Mouse (Mus musculus) intestine, postnatal 0 days (tissue): ENCODE results near the gene Slc25a13. TPM values are rescaled to one million over a fixed set of nuclear protein-coding genes. Genes with fewer than 3 reads are reported as not detected.

Source experiments
- ATAC-seq: fragments of 200-750 bp; cut with Nextera tagmentation; 2 replicates; pipeline ENCODE4 v1.8.0; 2017; ENCODE audit warnings: mild to moderate bottlenecking, moderate TSS enrichment, moderate library complexity
- H3K27ac ChIP-seq: fragments of 300-500 bp; sonication (generic); 2 replicates; pipeline ENCODE4 v1.5.1; 2014; ENCODE audit warnings: mild to moderate bottlenecking, low read depth, low read length, moderate library complexity
- H3K27me3 ChIP-seq: fragments of 300-500 bp; sonication (generic); replicated peaks from 2 replicates; pipeline ENCODE4 v1.6.1; 2014; ENCODE audit warnings: low read length, mixed read lengths; ENCODE audit not compliant: control insufficient read depth, insufficient read depth
- H3K36me3 ChIP-seq: fragments of 300-500 bp; sonication (generic); 2 replicates; pipeline ENCODE4 v1.6.1; 2014; ENCODE audit warnings: mild to moderate bottlenecking, moderate library complexity; ENCODE audit not compliant: control insufficient read depth, insufficient read depth
- H3K4me1 ChIP-seq: fragments of 300-500 bp; sonication (generic); replicated peaks from 2 replicates; pipeline ENCODE4 v1.6.1; 2014; ENCODE audit warnings: antibody characterized with exemption, low read length, mixed read lengths; ENCODE audit not compliant: control insufficient read depth, insufficient read depth
- H3K4me2 ChIP-seq: fragments of 300-500 bp; sonication (generic); replicated peaks from 2 replicates; pipeline ENCODE4 v1.6.1; 2014; ENCODE audit warnings: low read depth, mild to moderate bottlenecking, moderate library complexity
- H3K4me3 ChIP-seq: fragments of 300-500 bp; sonication (generic); 2 replicates; pipeline ENCODE4 v1.5.1; 2014; ENCODE audit warnings: low read depth, low read length
- H3K9ac ChIP-seq: fragments of 300-500 bp; sonication (generic); 2 replicates; pipeline ENCODE4 v1.6.1; 2014; ENCODE audit warnings: mild to moderate bottlenecking, low read depth, low read length
- H3K9me3 ChIP-seq: fragments of 300-500 bp; sonication (generic); 2 replicates; pipeline ENCODE4 v1.6.1; 2016; ENCODE audit warnings: mixed run types; ENCODE audit not compliant: control insufficient read depth
- CTCF ChIP-seq: sonication (generic); IDR thresholded peaks from 2 replicates; pipeline ENCODE4 v1.5.1; 2016; ENCODE audit warnings: low read depth, mild to moderate bottlenecking, control low read depth, antibody characterized with exemption, moderate library complexity
- WGBS: fragments of 180-500 bp; shearing (Covaris S2); extraction: QIAGEN DNeasy Blood & Tissue Kit; methylation state at CpG from one replicate; pipeline ENCODE4 v1.1.7; 2014; 5-methylcytosine and 5-hydroxymethylcytosine counted together
- polyA plus RNA-seq: library from polyadenylated mRNA; unstranded; fragments of >200 nt; fragmentation: Nextera tagmentation; extraction: Ambion mirVana; gene quantifications from 2 replicates; pipeline ENCODE4 v1.2.1, GENCODE M21; 2015

The Slc25a13 gene
- polyA plus RNA-seq, 1 experiment from 2014 or later, result 32.3 TPM

- WGBS, result 14% methylated on average over 5 of the region's 5 CpGs
- H3K27me3 ChIP-seq, result no peaks in the 10 kb centered on the region
- no peaks in the 10 kb centered on the region for H3K36me3 ChIP-seq
- H3K4me2 ChIP-seq, result peak overlapping the region; percentile 97
- no peak overlapping the region for H3K27ac ChIP-seq
- H3K4me1 ChIP-seq, result no peaks in the 10 kb centered on the region; the same call in 1 of the 2 replicates
- no peak for TF ChIP-seq CTCF
- peak overlapping the region; percentile 80 for H3K4me3 ChIP-seq
- H3K9me3 ChIP-seq, result no peaks in the 10 kb centered on the region
- peak; percentile 50 for ATAC-seq
- no peak overlapping the region for H3K9ac ChIP-seq
These were observed 283 bp upstream of the Slc25a13 start for GRCm38 (mm10) chr6:6217286-6217625.

- ATAC-seq, result no peak
- H3K27ac ChIP-seq, result peak overlapping the region; percentile 78; the same call in 1 of the 2 replicates
- WGBS, result 14% methylated on average over 5 of the region's 5 CpGs
These were observed 860 bp downstream of the Slc25a13 start for GRCm38 (mm10) chr6:6216120-6216506.

GRCm38 (mm10) chr6:6212360-6213310, 4.3 kb downstream of the Slc25a13 start:
- ATAC-seq, result no peak
- 63% methylated on average over 8 of the region's 8 CpGs for WGBS
- no peaks in the 10 kb centered on the region for H3K9me3 ChIP-seq
- H3K36me3 ChIP-seq, result no peaks in the 10 kb centered on the region
- no peak overlapping the region for H3K4me2 ChIP-seq
- TF ChIP-seq CTCF, result no peak
- H3K4me3 ChIP-seq, result no peak overlapping the region
- H3K27ac ChIP-seq, result no peak overlapping the region
- H3K27me3 ChIP-seq, result no peaks in the 10 kb centered on the region
- H3K9ac ChIP-seq, result no peak overlapping the region
- H3K4me1 ChIP-seq, result no peaks in the 10 kb centered on the region; the same call in 1 of the 2 replicates

More at GRCm38 (mm10) chr6:6216120-6216506, 860 bp downstream of the Slc25a13 start:
- no peak for TF ChIP-seq CTCF
- H3K27me3 ChIP-seq, result no peaks in the 10 kb centered on the region
- H3K4me2 ChIP-seq, result peak overlapping the region; percentile 97
- no peaks in the 10 kb centered on the region for H3K36me3 ChIP-seq
- H3K9me3 ChIP-seq, result no peaks in the 10 kb centered on the region
- no peaks in the 10 kb centered on the region; the same call in 1 of the 2 replicates for H3K4me1 ChIP-seq
- peak overlapping the region; percentile 66 for H3K9ac ChIP-seq
- H3K4me3 ChIP-seq, result peak overlapping the region; percentile 80

GRCm38 (mm10) chr6:6211958-6212357, 5.0 kb downstream of the Slc25a13 start:
- 78% methylated on average over 3 of the region's 3 CpGs for WGBS
- Histone ChIP-seq H3K4me2 (no peak overlapping the region), H3K9me3 (no peaks in the 10 kb centered on the region), H3K36me3 (no peaks in the 10 kb centered on the region), H3K4me1 (no peaks in the 10 kb centered on the region; the same call in 1 of the 2 replicates), H3K9ac (no peak overlapping the region), H3K27me3 (no peaks in the 10 kb centered on the region), H3K27ac (no peak overlapping the region), H3K4me3 (no peak overlapping the region)
- no peak for ATAC-seq
- TF ChIP-seq CTCF, result no peak

- Histone ChIP-seq H3K4me1 (no peaks in the 10 kb centered on the region; the same call in 1 of the 2 replicates), H3K27me3 (no peaks in the 10 kb centered on the region), H3K4me3 (no peak overlapping the region), H3K9ac (no peak overlapping the region), H3K9me3 (no peaks in the 10 kb centered on the region), H3K4me2 (no peak overlapping the region), H3K36me3 (no peaks in the 10 kb centered on the region), H3K27ac (no peak overlapping the region)
- 92% methylated on average over 7 of the region's 7 CpGs for WGBS
- no peak for ATAC-seq
- TF ChIP-seq CTCF, result no peak
These were observed 6.3 kb downstream of the Slc25a13 start for GRCm38 (mm10) chr6:6210637-6211036.

GRCm38 (mm10) chr6:6208351-6209059, 8.5 kb downstream of the Slc25a13 start:
- no peak for TF ChIP-seq CTCF
- Histone ChIP-seq H3K9me3 (no peaks in the 10 kb centered on the region), H3K4me3 (no peak overlapping the region), H3K4me2 (no peak overlapping the region), H3K9ac (no peak overlapping the region), H3K36me3 (no peaks in the 10 kb centered on the region), H3K27ac (no peak overlapping the region), H3K27me3 (no peaks in the 10 kb centered on the region), H3K4me1 (no peaks in the 10 kb centered on the region)
- no peak for ATAC-seq
- 39% methylated on average over 4 of the region's 4 CpGs for WGBS
